Mouse (Mus musculus): ENCODE results near the gene Nxn. TPM values are rescaled to one million over a fixed set of nuclear protein-coding genes. Genes with fewer than 3 reads are reported as not detected.

Gene Nxn
- polyA plus RNA-seq, 1 experiment from 2014 or later = 35.6 TPM

DNA sequence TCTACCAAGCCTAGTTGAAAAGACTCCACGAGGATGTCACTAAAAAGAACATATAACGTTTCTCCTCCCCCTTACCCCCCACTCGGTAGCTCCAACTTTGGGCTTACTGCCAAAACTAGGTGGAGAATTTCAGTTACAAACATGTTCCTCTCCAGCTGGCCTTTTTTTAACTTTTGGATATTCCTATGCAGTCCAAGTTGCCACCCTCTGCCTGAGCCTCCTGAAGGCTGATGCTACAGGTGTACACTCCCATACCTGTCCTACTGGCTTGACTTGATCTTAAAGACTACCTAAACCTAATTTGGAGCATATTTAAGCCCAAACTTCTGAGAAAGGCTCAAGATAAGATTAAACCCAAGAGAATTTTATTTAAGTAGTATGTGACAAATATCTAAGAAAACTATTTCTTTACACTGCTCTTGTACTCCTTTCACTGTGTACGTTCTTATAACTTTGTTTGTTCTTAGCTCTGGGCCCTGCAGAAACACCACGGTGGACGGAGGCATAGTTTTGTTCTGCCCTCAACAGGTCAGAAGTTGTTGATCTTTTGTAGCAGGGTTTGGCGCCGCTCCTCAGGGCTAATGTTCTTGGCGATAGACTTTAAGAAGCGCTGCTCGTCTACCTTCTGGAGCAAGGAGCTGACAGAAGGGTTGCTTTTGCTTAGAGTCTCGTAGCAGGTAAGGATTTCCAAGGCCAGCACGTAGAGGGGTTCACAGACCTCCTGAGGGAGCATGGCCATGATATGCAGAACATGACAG, 188.5 kb downstream of the Nxn start:
- peaks cover 88% of the 10 kb centered on the region for H3K36me3 ChIP-seq
- 91% methylated on average over 13 of the region's 13 CpGs for whole genome bisulfite sequencing
- H3K27me3 ChIP-seq = no peaks in the 10 kb centered on the region
- no peak overlapping the region for H3K9ac ChIP-seq
- no peak overlapping the region for H3K27ac ChIP-seq
- no peaks in the 10 kb centered on the region for H3K9me3 ChIP-seq
- H3K4me3 ChIP-seq = no peak overlapping the region
- no peaks in the 10 kb centered on the region for H3K4me1 ChIP-seq (replicated peaks)
- H3K4me2 ChIP-seq = no peak overlapping the region
- no peak for ATAC-seq (ENCODE audit: low FRiP score)

Other genes with a start within 250 kb of the Nxn start
- gene Vps53, start 219.5 kb downstream of the Nxn start, polyA plus RNA-seq (2015; fragmentation: Nextera tagmentation; extraction: Ambion mirVana) = 65.9 and 67.2 TPM in 2 replicates
- 26.0 and 26.2 TPM in 2 replicates for gene Fam57a, start 219.5 kb downstream of the Nxn start, polyA plus RNA-seq (2015; fragmentation: Nextera tagmentation; extraction: Ambion mirVana)
- 0.62 and 1.4 TPM in 2 replicates for gene Dbil5, start 181.5 kb downstream of the Nxn start, polyA plus RNA-seq (2015; fragmentation: Nextera tagmentation; extraction: Ambion mirVana)
- 12.6 and 15.6 TPM in 2 replicates for gene Gemin4, start 181.5 kb downstream of the Nxn start, polyA plus RNA-seq (2015; fragmentation: Nextera tagmentation; extraction: Ambion mirVana)
- 20.0 and 20.4 TPM in 2 replicates for gene Mrm3, start 155.4 kb downstream of the Nxn start, polyA plus RNA-seq (2015; fragmentation: Nextera tagmentation; extraction: Ambion mirVana)
- 121 and 124 TPM in 2 replicates for gene Glod4, start 155.4 kb downstream of the Nxn start, polyA plus RNA-seq (2015; fragmentation: Nextera tagmentation; extraction: Ambion mirVana)
- gene Timm22, start 7.8 kb upstream of the Nxn start, polyA plus RNA-seq (2015; fragmentation: Nextera tagmentation; extraction: Ambion mirVana) = 116 and 119 TPM in 2 replicates
- 98.2 and 98.3 TPM in 2 replicates for gene Abr, start 223.2 kb upstream of the Nxn start, polyA plus RNA-seq (2015; fragmentation: Nextera tagmentation; extraction: Ambion mirVana)